Mouse (Mus musculus): ENCODE data around the gene Smox. TPM values are rescaled to one million over a fixed set of nuclear protein-coding genes. Genes with fewer than 3 reads are reported as not detected.
"Not testable (repeated sequence)": the region's sequence is repeated elsewhere in the genome, so short reads cannot be mapped to it uniquely, and the experiment has no call there.

The Smox gene
- polyA plus RNA-seq, 1 experiment from 2014 or later, result 33.5 TPM

DNA sequence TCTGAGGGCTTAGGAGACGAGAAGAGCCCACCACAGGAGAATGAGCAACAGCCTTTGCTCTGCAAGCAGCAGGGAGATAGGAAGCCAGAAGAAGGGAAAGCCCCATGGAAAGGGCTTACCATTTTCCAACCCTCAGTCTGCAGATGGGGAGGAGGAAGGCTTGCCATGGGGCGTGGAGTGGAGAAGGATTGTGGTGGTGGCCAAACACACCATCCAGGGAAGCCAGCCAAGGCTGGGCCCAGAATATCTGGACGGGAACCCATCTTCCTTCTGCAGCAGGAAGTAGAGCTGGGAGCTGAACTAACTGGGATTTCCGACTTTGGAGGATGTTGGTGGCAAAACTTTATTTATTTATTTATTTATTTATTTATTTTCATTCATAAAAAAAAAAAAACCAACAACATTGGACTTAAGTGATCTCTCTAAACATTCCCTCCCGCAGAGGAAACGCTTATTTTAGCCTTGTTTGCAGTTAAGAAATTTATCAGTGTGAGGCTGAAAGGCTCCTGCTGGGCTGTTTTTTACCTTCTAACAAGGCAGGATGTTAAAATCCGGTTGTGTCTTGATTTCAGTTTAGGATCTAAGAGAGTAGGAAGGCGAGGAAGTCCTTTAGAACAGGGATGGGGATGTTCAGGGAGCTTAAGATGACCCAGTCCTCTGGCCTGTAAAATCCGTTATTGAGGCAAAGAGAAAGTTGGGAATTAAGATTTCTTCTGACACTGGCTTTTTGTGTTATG lies 30.2 kb upstream of the Smox start:
- no peak overlapping the region for H3K4me3 ChIP-seq (ENCODE audit: low read depth, low read length)
- no peak overlapping the region for H3K27ac ChIP-seq (ENCODE audit: low read depth, low read length)
- no peaks in the 10 kb centered on the region for H3K9me3 ChIP-seq (replicated peaks; ENCODE audit: control insufficient read depth, low read length)
- no peaks in the 10 kb centered on the region for H3K27me3 ChIP-seq (replicated peaks; ENCODE audit: control insufficient read depth, insufficient read depth, low read length)
- no peak overlapping the region for H3K4me2 ChIP-seq (ENCODE audit: low read length)
- DNase-seq (ENCODE audit: low spot score) (peak; percentile 2), ATAC-seq (no peak)
- WGBS, result 76% methylated on average over 9 of the region's 9 CpGs
- H3K4me1 ChIP-seq (ENCODE audit: control insufficient read depth, insufficient read depth, low read length), result no peaks in the 10 kb centered on the region
- H3K9ac ChIP-seq (ENCODE audit: low read length), result no peak overlapping the region
- no peaks in the 10 kb centered on the region for H3K36me3 ChIP-seq (ENCODE audit: control insufficient read depth, insufficient read depth, low read length)

GRCm38 (mm10) chr2:131462991-131463390 lies 28.3 kb upstream of the Smox start:
- 61% methylated on average over 4 of the region's 4 CpGs for WGBS
- ATAC-seq (no peak), DNase-seq (ENCODE audit: low spot score) (no peak)
- no peak overlapping the region for H3K27ac ChIP-seq (ENCODE audit: low read depth, low read length)
- H3K4me2 ChIP-seq (ENCODE audit: low read length), result no peak overlapping the region
- no peak overlapping the region for H3K9ac ChIP-seq (ENCODE audit: low read length)
- no peaks in the 10 kb centered on the region for H3K9me3 ChIP-seq (replicated peaks; ENCODE audit: control insufficient read depth, low read length)
- H3K36me3 ChIP-seq (ENCODE audit: control insufficient read depth, insufficient read depth, low read length), result no peaks in the 10 kb centered on the region
- H3K4me1 ChIP-seq (ENCODE audit: control insufficient read depth, insufficient read depth, low read length), result no peaks in the 10 kb centered on the region
- no peaks in the 10 kb centered on the region for H3K27me3 ChIP-seq (replicated peaks; ENCODE audit: control insufficient read depth, insufficient read depth, low read length)
- no peak overlapping the region for H3K4me3 ChIP-seq (ENCODE audit: low read depth, low read length)

DNA sequence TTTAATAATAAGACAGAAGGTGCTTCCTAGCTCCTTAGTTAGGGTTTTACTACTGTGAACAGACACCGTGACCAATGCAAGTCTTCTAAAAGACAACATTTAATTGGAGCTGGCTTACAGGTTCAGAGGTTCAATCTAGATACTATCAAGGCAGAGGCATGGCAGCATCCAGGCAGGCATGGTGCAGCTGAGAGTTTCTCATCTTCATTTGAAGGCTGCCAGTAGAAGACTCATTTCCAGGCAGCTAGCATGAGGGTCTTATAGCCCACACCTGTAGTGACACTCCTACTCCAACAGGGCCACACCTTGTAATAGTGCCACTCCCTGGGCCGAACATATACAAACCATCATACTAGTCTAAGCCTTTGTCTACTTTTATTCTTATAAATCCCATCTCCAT lies 27.1 kb upstream of the Smox start:
- no peak for ATAC-seq
- Histone ChIP-seq H3K27ac (ENCODE audit: low read depth, low read length) (no peak overlapping the region), H3K4me1 (ENCODE audit: control insufficient read depth, insufficient read depth, low read length) (no peaks in the 10 kb centered on the region), H3K36me3 (ENCODE audit: control insufficient read depth, insufficient read depth, low read length) (no peaks in the 10 kb centered on the region), H3K9ac (ENCODE audit: low read length) (no peak overlapping the region), H3K4me2 (ENCODE audit: low read length) (no peak overlapping the region), H3K27me3 (replicated peaks; ENCODE audit: control insufficient read depth, insufficient read depth, low read length) (no peaks in the 10 kb centered on the region), H3K9me3 (replicated peaks; ENCODE audit: control insufficient read depth, low read length) (no peaks in the 10 kb centered on the region), H3K4me3 (ENCODE audit: low read depth, low read length) (no peak overlapping the region)
- no peak for DNase-seq (ENCODE audit: low spot score)
- WGBS, result 92% methylated on average over 2 of the region's 2 CpGs

DNA sequence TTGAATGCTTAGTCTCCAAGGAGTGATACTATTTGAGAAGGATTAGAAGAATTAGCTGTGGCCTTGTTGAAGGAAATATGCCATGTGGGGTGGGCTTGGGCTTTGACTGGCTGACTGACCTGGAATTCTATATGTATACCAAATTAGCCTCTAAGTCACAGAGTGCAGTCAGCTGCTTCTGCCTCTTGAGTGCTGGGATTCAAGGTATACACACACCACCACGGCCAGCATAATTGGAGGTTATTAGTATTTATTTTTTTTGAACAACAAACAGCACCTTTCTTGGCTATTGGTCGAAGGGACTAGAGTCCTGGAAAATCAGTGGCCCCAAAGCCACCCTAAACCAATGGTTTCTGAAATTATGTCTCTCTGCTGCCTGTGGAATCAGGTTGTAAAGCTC lies 24.6 kb upstream of the Smox start:
- Histone ChIP-seq H3K4me3 (ENCODE audit: low read depth, low read length) (no peak overlapping the region), H3K4me2 (ENCODE audit: low read length) (no peak overlapping the region), H3K36me3 (ENCODE audit: control insufficient read depth, insufficient read depth, low read length) (no peaks in the 10 kb centered on the region), H3K9ac (ENCODE audit: low read length) (no peak overlapping the region), H3K4me1 (ENCODE audit: control insufficient read depth, insufficient read depth, low read length) (no peaks in the 10 kb centered on the region), H3K27ac (ENCODE audit: low read depth, low read length) (no peak overlapping the region), H3K27me3 (replicated peaks; ENCODE audit: control insufficient read depth, insufficient read depth, low read length) (no peaks in the 10 kb centered on the region), H3K9me3 (replicated peaks; ENCODE audit: control insufficient read depth, low read length) (no peaks in the 10 kb centered on the region)
- 75% methylated on average over 2 of the region's 2 CpGs for WGBS
- DNase-seq (ENCODE audit: low spot score) (no peak), ATAC-seq (no peak)

- H3K4me1 ChIP-seq (ENCODE audit: control insufficient read depth, insufficient read depth, low read length), result no peaks in the 10 kb centered on the region
- no peak overlapping the region for H3K27ac ChIP-seq (ENCODE audit: low read depth, low read length)
- H3K36me3 ChIP-seq (ENCODE audit: control insufficient read depth, insufficient read depth, low read length), result no peaks in the 10 kb centered on the region
- ATAC-seq (no peak), DNase-seq (ENCODE audit: low spot score) (peak; percentile 53)
- no peak overlapping the region for H3K4me2 ChIP-seq (ENCODE audit: low read length)
- H3K4me3 ChIP-seq (ENCODE audit: low read depth, low read length), result no peak overlapping the region
- H3K9me3 ChIP-seq (replicated peaks; ENCODE audit: control insufficient read depth, low read length), result no peaks in the 10 kb centered on the region
- no peaks in the 10 kb centered on the region for H3K27me3 ChIP-seq (replicated peaks; ENCODE audit: control insufficient read depth, insufficient read depth, low read length)
- 48% methylated on average over 1 of the region's 1 CpGs for WGBS
- H3K9ac ChIP-seq (ENCODE audit: low read length), result no peak overlapping the region
Observed at GRCm38 (mm10) chr2:131469916-131470315, 21.4 kb upstream of the Smox start.

DNA sequence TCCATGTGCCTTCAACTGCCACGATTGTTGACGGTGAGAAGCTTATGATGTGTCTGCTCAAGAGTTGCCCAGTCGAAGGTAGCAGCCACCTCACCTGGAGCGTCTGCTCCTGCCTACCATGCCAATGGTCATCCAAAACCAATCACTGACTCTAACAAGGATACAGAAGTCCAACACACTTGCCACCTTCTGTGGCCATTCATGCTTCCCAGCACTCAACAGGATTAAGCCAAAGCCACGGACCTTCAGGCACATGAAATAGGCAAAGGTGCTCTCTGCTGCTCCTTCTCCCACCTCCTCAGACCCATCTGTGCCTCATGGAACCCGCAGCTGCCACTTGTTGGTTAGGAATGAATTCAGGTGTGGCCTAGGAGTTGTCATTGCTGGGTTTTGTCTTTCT lies 17.5 kb upstream of the Smox start:
- no peak overlapping the region for H3K9ac ChIP-seq (ENCODE audit: low read length)
- ATAC-seq, result no peak
- no peak overlapping the region for H3K4me3 ChIP-seq (ENCODE audit: low read depth, low read length)
- no peaks in the 10 kb centered on the region for H3K9me3 ChIP-seq (replicated peaks; ENCODE audit: control insufficient read depth, low read length)
- H3K27me3 ChIP-seq (replicated peaks; ENCODE audit: control insufficient read depth, insufficient read depth, low read length), result no peaks in the 10 kb centered on the region
- H3K4me1 ChIP-seq (ENCODE audit: control insufficient read depth, insufficient read depth, low read length), result no peaks in the 10 kb centered on the region
- H3K36me3 ChIP-seq (ENCODE audit: control insufficient read depth, insufficient read depth, low read length), result no peaks in the 10 kb centered on the region
- WGBS, result 87% methylated on average over 6 of the region's 6 CpGs
- no peak overlapping the region for H3K4me2 ChIP-seq (ENCODE audit: low read length)
- H3K27ac ChIP-seq (ENCODE audit: low read depth, low read length), result no peak overlapping the region
- DNase-seq (ENCODE audit: low spot score), result no peak

DNA sequence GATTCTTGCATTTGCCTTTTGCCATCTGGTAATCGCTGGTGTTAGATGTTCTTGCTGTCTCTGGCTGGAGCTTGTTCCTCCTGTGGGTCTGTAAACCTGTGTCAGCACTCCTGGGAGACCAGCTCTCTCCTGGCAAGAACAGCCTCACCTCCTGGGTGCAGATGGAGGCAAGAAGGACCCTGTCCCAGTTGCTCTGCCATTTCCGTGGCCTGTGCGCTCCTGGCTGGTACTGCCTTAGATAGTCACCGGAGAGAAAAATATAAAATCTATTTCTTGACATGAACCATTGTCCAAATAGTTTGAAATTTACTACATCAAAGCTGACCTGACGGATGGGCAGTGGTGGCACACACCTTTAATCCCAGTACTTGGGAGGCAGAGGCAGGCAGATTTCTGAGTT lies 14.2 kb upstream of the Smox start:
- not testable (repeated sequence) for H3K9ac ChIP-seq (ENCODE audit: low read length); H3K36me3 ChIP-seq (ENCODE audit: control insufficient read depth, insufficient read depth, low read length); H3K4me3 ChIP-seq (ENCODE audit: low read depth, low read length); H3K4me2 ChIP-seq (ENCODE audit: low read length); H3K27ac ChIP-seq (ENCODE audit: low read depth, low read length); H3K9me3 ChIP-seq (replicated peaks; ENCODE audit: control insufficient read depth, low read length); H3K4me1 ChIP-seq (ENCODE audit: control insufficient read depth, insufficient read depth, low read length); DNase-seq (ENCODE audit: low spot score); ATAC-seq; H3K27me3 ChIP-seq (replicated peaks; ENCODE audit: control insufficient read depth, insufficient read depth, low read length)
- 96% methylated on average over 5 of the region's 5 CpGs for WGBS

GRCm38 (mm10) chr2:131477917-131478316 lies 13.4 kb upstream of the Smox start:
- 87% methylated on average over 6 of the region's 6 CpGs for WGBS
- Histone ChIP-seq H3K27me3 (replicated peaks; ENCODE audit: control insufficient read depth, insufficient read depth, low read length) (no peaks in the 10 kb centered on the region), H3K4me3 (ENCODE audit: low read depth, low read length) (no peak overlapping the region), H3K9ac (ENCODE audit: low read length) (no peak overlapping the region), H3K4me2 (ENCODE audit: low read length) (no peak overlapping the region), H3K36me3 (ENCODE audit: control insufficient read depth, insufficient read depth, low read length) (no peaks in the 10 kb centered on the region), H3K4me1 (ENCODE audit: control insufficient read depth, insufficient read depth, low read length) (no peaks in the 10 kb centered on the region), H3K27ac (ENCODE audit: low read depth, low read length) (no peak overlapping the region), H3K9me3 (replicated peaks; ENCODE audit: control insufficient read depth, low read length) (no peaks in the 10 kb centered on the region)
- ATAC-seq (no peak), DNase-seq (ENCODE audit: low spot score) (no peak)

DNA sequence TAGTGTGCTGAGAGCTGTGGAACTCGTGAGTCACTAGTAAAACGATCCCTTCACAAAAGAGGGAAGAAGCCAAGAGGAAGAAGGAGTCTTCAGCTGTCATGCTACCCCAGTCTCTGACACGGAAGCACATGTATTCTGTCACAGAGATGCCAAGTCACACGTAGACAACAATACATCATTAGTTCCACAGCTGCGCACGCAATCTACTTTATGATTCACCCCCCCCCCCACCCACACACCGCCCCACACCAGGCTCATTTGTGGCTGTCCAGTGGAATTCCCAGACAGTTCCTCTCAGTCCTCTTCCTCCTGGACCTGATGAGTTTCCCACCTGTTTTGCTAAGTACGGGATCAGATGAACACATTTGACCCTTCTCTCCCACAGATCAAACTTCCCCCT lies 12.9 kb upstream of the Smox start:
- no peaks in the 10 kb centered on the region for H3K4me1 ChIP-seq (ENCODE audit: control insufficient read depth, insufficient read depth, low read length)
- 79% methylated on average over 8 of the region's 8 CpGs for WGBS

More for the DNA sequence above, 12.9 kb upstream of the Smox start:
- no peak overlapping the region for H3K9ac ChIP-seq (ENCODE audit: low read length)
- no peaks in the 10 kb centered on the region for H3K27me3 ChIP-seq (replicated peaks; ENCODE audit: control insufficient read depth, insufficient read depth, low read length)
- no peaks in the 10 kb centered on the region for H3K9me3 ChIP-seq (replicated peaks; ENCODE audit: control insufficient read depth, low read length)
- no peak for DNase-seq (ENCODE audit: low spot score)
- no peaks in the 10 kb centered on the region for H3K36me3 ChIP-seq (ENCODE audit: control insufficient read depth, insufficient read depth, low read length)
- no peak overlapping the region for H3K27ac ChIP-seq (ENCODE audit: low read depth, low read length)
- H3K4me2 ChIP-seq (ENCODE audit: low read length), result no peak overlapping the region
- no peak overlapping the region for H3K4me3 ChIP-seq (ENCODE audit: low read depth, low read length)
- no peak for ATAC-seq

Measured in forebrain, embryonic 14.5 days (tissue).